Mouse (Mus musculus) midbrain, embryonic 14.5 days (tissue): ENCODE results near the gene Utp11. TPM values are rescaled to one million over a fixed set of nuclear protein-coding genes. Genes with fewer than 3 reads are reported as not detected.

Experiments
- ATAC-seq: fragments of 200-750 bp; cut with Nextera tagmentation; 2 replicates; pipeline ENCODE4 v1.8.0; 2017; ENCODE audit warnings: moderate number of reproducible peaks, moderate library complexity; ENCODE audit not compliant: low FRiP score, low TSS enrichment
- DNase-seq: peaks from one replicate; pipeline ENCODE4 v3.0.0-alpha.2; 2015
- H3K27ac ChIP-seq: fragments of 300-500 bp; sonication (generic); replicated peaks from 2 replicates; pipeline ENCODE4 v1.5.1; 2014; ENCODE audit warnings: mild to moderate bottlenecking, low read depth, low read length, moderate library complexity
- H3K27me3 ChIP-seq: fragments of 300-500 bp; sonication (generic); 2 replicates; pipeline ENCODE4 v1.6.1; 2014; ENCODE audit warnings: low read length, control low read depth, mixed read lengths; ENCODE audit not compliant: control insufficient read depth, insufficient read depth
- H3K36me3 ChIP-seq: fragments of 300-500 bp; sonication (generic); 2 replicates; pipeline ENCODE4 v1.6.1; 2014; ENCODE audit warnings: low read length, control low read depth; ENCODE audit not compliant: control insufficient read depth, insufficient read depth
- H3K4me1 ChIP-seq: fragments of 300-500 bp; sonication (generic); 2 replicates; pipeline ENCODE4 v1.6.1; 2014; ENCODE audit warnings: mild to moderate bottlenecking, antibody characterized with exemption, low read length, control low read depth; ENCODE audit not compliant: control insufficient read depth, insufficient read depth
- H3K4me2 ChIP-seq: fragments of 300-500 bp; sonication (generic); 2 replicates; pipeline ENCODE4 v1.6.1; 2014; ENCODE audit warnings: mild to moderate bottlenecking, low read length, moderate library complexity
- H3K4me3 ChIP-seq: fragments of 300-500 bp; sonication (generic); replicated peaks from 2 replicates; pipeline ENCODE4 v1.5.1; 2014; ENCODE audit warnings: low read depth, low read length
- H3K9ac ChIP-seq: fragments of 300-500 bp; sonication (generic); replicated peaks from 2 replicates; pipeline ENCODE4 v1.6.1; 2014; ENCODE audit warnings: mild to moderate bottlenecking, low read length, moderate library complexity
- H3K9me3 ChIP-seq: fragments of 300-500 bp; sonication (generic); 2 replicates; pipeline ENCODE4 v1.6.1; 2016; ENCODE audit warnings: low read length, control low read depth, mixed read lengths; ENCODE audit not compliant: control insufficient read depth
- WGBS: fragments of 180-500 bp; shearing (Covaris S2); extraction: QIAGEN DNeasy Blood & Tissue Kit; methylation state at CpG from one replicate; pipeline ENCODE4 v1.1.7; 2014; 5-methylcytosine and 5-hydroxymethylcytosine counted together
- polyA plus RNA-seq: library from polyadenylated mRNA; unstranded; fragments of >200 nt; fragmentation: Nextera tagmentation; extraction: Ambion mirVana; gene quantifications from 2 replicates; pipeline ENCODE4 v1.2.1, GENCODE M21; 2014

The Utp11 gene
- polyA plus RNA-seq, 1 experiment from 2014 or later: 38.2 TPM

GRCm38 (mm10) chr4:124685004-124685403 is 8.4 kb downstream of the Utp11 start:
- Histone ChIP-seq H3K27me3 (no peaks in the 10 kb centered on the region), H3K4me3 (no peak overlapping the region), H3K4me2 (no peak overlapping the region), H3K9me3 (no peaks in the 10 kb centered on the region), H3K4me1 (no peaks in the 10 kb centered on the region), H3K36me3 (peaks cover 67% of the 10 kb centered on the region), H3K9ac (no peak overlapping the region), H3K27ac (no peak overlapping the region)
- WGBS: 84% methylated on average over 4 of the region's 4 CpGs
- DNase-seq: no peak
- no peak for ATAC-seq

- Histone ChIP-seq H3K36me3 (peaks cover 82% of the 10 kb centered on the region), H3K4me2 (no peak overlapping the region), H3K4me1 (no peaks in the 10 kb centered on the region), H3K27ac (no peak overlapping the region), H3K9me3 (no peaks in the 10 kb centered on the region), H3K4me3 (no peak overlapping the region), H3K9ac (no peak overlapping the region), H3K27me3 (no peaks in the 10 kb centered on the region)
- 96% methylated on average over 4 of the region's 4 CpGs for WGBS
- no peak for DNase-seq
- ATAC-seq: no peak
Measured at GRCm38 (mm10) chr4:124683474-124683873, 9.9 kb downstream of the Utp11 start.

- peaks cover 90% of the 10 kb centered on the region for H3K36me3 ChIP-seq
- ATAC-seq (no peak), DNase-seq (peak; percentile 62)
- WGBS: 59% methylated on average over 7 of the region's 7 CpGs
- no peaks in the 10 kb centered on the region for H3K4me1 ChIP-seq
- no peaks in the 10 kb centered on the region for H3K9me3 ChIP-seq
- H3K9ac ChIP-seq: no peak overlapping the region
- H3K27me3 ChIP-seq: no peaks in the 10 kb centered on the region
- H3K27ac ChIP-seq: no peak overlapping the region
- H3K4me2 ChIP-seq: no peak overlapping the region
- no peak overlapping the region for H3K4me3 ChIP-seq
Measured at GRCm38 (mm10) chr4:124682270-124682669, 11.1 kb downstream of the Utp11 start.

- Histone ChIP-seq H3K4me3 (no peak overlapping the region), H3K36me3 (peaks cover 48% of the 10 kb centered on the region), H3K9me3 (no peaks in the 10 kb centered on the region), H3K27me3 (no peaks in the 10 kb centered on the region), H3K4me1 (peaks cover 36% of the 10 kb centered on the region), H3K27ac (no peak overlapping the region), H3K4me2 (no peak overlapping the region), H3K9ac (no peak overlapping the region)
- 86% methylated on average over 6 of the region's 6 CpGs for WGBS
- ATAC-seq (no peak), DNase-seq (no peak)
Measured at GRCm38 (mm10) chr4:124675958-124676357, 17.4 kb downstream of the Utp11 start.

- peaks cover 36% of the 10 kb centered on the region for H3K4me1 ChIP-seq
- ATAC-seq (no peak), DNase-seq (peak; percentile 94)
- H3K9me3 ChIP-seq: no peaks in the 10 kb centered on the region
- H3K4me2 ChIP-seq: no peak overlapping the region
- no peaks in the 10 kb centered on the region for H3K27me3 ChIP-seq
- 0% methylated on average over 4 of the region's 4 CpGs for WGBS
- H3K27ac ChIP-seq: 0 out of 2 replicates have a peak overlapping the region, but pooled peaks have one; percentile 49
- no peak overlapping the region for H3K4me3 ChIP-seq
- H3K9ac ChIP-seq: no peak overlapping the region
- H3K36me3 ChIP-seq: peaks cover 38% of the 10 kb centered on the region
Measured at GRCm38 (mm10) chr4:124675037-124675436, 18.4 kb downstream of the Utp11 start.

- Histone ChIP-seq H3K4me2 (no peak overlapping the region), H3K4me3 (no peak overlapping the region), H3K27ac (0 out of 2 replicates have a peak overlapping the region, but pooled peaks have one; percentile 49), H3K27me3 (no peaks in the 10 kb centered on the region), H3K4me1 (peaks cover 36% of the 10 kb centered on the region), H3K36me3 (peaks cover 33% of the 10 kb centered on the region), H3K9me3 (no peaks in the 10 kb centered on the region), H3K9ac (no peak overlapping the region)
- DNase-seq (no peak), ATAC-seq (no peak)
- whole genome bisulfite sequencing: 33% methylated on average over 17 of the region's 17 CpGs
Measured at GRCm38 (mm10) chr4:124674334-124675032, 18.9 kb downstream of the Utp11 start.

GRCm38 (mm10) chr4:124672347-124673320 is 20.8 kb downstream of the Utp11 start:
- Histone ChIP-seq H3K4me3 (peak overlapping the region; percentile 10; the same call in 1 of the 2 replicates), H3K9me3 (no peaks in the 10 kb centered on the region), H3K27ac (peak overlapping the region; percentile 70), H3K4me2 (peak overlapping the region; percentile 52), H3K36me3 (peaks cover 16% of the 10 kb centered on the region), H3K9ac (peak overlapping the region; percentile 35; the same call in 1 of the 2 replicates), H3K4me1 (peaks cover 41% of the 10 kb centered on the region), H3K27me3 (no peaks in the 10 kb centered on the region)
- peak; percentile 56 for ATAC-seq
- peak; percentile 88 for DNase-seq
- 3% methylated on average over 25 of the region's 31 CpGs for WGBS

GRCm38 (mm10) chr4:124671583-124671982 is 21.8 kb downstream of the Utp11 start:
- H3K36me3 ChIP-seq: peaks cover 6% of the 10 kb centered on the region
- no peak overlapping the region for H3K9ac ChIP-seq
- 35% methylated on average over 7 of the region's 7 CpGs for WGBS
- peak overlapping the region; percentile 52 for H3K4me2 ChIP-seq
- H3K27me3 ChIP-seq: no peaks in the 10 kb centered on the region
- peak overlapping the region; percentile 70 for H3K27ac ChIP-seq
- DNase-seq (no peak), ATAC-seq (no peak)
- no peaks in the 10 kb centered on the region for H3K9me3 ChIP-seq
- peaks cover 47% of the 10 kb centered on the region for H3K4me1 ChIP-seq
- H3K4me3 ChIP-seq: no peak overlapping the region
